Mouse (Mus musculus) layer of hippocampus, postnatal 14 days (tissue): ENCODE results near the gene Veph1. TPM values are rescaled to one million over a fixed set of nuclear protein-coding genes. Genes with fewer than 3 reads are reported as not detected.

Source experiments
- DNase-seq, 2 experiments: peaks; one replicate each; pipeline ENCODE4 v3.0.0; 2021 to 2022; ENCODE audit warnings: low spot score in 2 of 2, mixed read lengths in 1 of 2
- long read RNA-seq, 2 experiments: library from polyadenylated mRNA; stranded (forward); transcript quantifications; one replicate each; pipeline ENCODE4 v2.0.0; 2021
- total RNA-seq, 2 experiments: library from RNA; stranded (reverse); gene quantifications; 2 replicates each; pipeline ENCODE4 v1.2.3; 2021

Veph1 gene
- 1 to 10 TPM in 1 of 2 experiments, under 1 TPM in 1; 0.97 to 1.1 TPM for total RNA-seq
- long read RNA-seq, experiment 1 = 0 reads
- long read RNA-seq, experiment 2, partial matches to known transcripts = 0 of 3 reads
- long read RNA-seq, experiment 2, other reads (novel, unspliced or antisense) = 2 of 3 reads

DNA sequence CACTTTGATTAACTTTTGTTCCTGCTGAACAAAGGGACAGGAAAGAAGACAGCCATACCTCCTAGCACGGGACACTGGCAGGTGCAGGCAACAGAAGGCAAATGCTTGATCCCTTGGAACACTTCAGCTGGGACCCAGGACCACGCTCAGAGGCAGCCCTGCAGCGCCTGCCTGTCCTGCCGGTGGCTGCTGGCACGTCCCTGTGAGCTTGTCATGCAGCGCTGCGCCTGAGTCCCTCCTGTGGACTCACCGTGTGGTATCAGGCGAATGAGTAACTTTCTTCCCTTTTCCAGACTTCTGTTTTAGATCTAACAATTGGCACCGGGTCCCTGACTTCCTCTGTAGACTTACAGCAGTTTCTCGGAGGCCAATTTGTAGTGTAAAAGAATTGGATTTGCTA lies at the start of gene Veph1:
Gene Veph1 (minus strand): TSS at position 293 of the 400 bp plus-strand sequence.
- no peak for DNase-seq

GRCm38 (mm10) chr3:66340742-66341141 lies 44.1 kb upstream of the Veph1 start:
- DNase-seq = no peak

DNA sequence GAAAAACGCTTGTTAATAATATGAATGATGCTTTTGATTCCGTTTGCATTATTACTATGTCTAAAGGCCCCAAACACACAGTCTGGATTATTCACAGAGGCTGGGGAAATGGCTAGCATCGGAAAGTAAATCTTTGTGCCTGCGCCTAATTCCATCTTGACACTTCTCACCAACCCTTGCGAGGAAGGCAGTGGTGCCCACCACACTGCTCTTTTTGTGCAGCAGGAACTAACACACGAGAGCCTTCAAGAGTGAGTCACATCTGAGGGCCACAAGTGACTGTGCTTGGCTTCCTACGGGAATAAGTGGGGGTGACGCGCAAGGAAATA lies 35.7 kb upstream of the Veph1 start:
- no peak for DNase-seq

- DNase-seq = peak; percentile 50 to 82
Observed at GRCm38 (mm10) chr3:66331592-66332400, 35.2 kb upstream of the Veph1 start.

DNA sequence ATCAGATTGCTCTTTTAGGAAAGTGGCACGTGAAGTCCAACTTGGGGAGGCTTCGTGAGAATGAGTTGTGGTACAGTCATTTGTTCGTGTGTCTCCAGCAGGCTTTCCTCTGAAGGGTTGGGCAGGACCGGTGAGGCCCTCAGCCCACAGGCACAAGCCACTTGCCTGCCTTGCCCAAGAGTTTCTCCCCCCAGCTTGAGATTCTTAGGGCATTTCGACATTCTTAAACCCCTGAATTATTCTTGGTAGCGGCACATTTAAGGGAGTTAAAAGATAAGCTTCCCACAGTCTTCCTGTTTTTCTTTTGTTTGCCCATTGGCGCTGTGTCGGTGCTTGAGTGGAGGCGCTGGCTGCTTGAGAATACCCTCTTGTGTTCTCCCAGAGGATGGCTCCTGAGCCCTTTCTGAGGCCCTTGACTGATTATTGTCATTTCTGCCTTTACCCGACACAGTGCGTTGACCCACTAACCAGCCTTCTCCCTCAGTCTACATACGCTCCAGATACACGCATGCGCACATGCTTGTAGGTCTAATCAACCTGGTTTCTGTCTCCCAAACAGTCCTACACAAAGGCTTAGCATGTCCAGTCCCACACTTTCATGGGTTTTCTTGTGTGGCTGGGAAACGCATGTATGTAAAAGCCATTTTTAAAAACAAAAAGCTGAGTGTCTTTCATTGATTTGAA lies 34.4 kb upstream of the Veph1 start:
- DNase-seq = no peak

DNA sequence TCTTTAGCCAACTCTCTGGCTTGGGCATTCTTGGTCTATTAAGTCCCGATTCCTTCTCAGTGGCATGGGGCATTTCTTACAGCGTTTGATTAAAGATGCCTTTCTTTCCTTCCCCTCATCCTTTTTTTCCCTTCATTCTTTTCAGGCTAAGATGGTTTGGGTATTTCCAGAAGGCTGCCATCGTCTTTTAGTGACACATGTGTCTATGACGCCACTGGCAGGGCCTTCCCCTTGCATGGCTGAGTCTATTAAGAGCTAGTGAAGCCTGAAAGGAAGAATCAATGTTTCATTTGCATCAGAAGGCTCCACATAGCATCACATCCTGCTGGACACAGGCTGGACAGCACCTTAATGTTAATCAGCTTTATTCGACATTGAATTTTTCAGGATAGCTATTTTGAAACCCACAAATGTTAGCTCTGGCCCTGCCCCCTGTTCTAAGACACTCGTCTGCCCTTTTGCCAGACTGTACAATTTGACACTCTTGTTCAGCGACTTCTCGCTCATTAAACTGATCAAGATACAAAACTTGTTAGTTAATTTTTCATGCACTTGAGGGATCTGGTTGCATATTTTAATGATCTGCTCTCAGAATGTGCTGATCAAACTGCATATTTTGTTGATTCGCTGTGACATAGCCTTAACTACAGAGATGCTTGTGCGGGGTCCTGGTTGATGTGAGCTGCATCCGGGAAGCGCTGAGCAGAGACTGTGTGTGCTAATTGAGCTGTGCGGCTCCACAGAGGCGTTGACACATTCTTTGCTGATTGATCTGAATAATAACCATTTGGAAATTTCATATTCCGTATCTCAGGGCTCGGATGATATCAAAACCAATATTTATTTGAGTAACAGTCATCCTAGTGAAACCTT lies 29.6 kb upstream of the Veph1 start:
- DNase-seq = peak; percentile 22 to 31

DNA sequence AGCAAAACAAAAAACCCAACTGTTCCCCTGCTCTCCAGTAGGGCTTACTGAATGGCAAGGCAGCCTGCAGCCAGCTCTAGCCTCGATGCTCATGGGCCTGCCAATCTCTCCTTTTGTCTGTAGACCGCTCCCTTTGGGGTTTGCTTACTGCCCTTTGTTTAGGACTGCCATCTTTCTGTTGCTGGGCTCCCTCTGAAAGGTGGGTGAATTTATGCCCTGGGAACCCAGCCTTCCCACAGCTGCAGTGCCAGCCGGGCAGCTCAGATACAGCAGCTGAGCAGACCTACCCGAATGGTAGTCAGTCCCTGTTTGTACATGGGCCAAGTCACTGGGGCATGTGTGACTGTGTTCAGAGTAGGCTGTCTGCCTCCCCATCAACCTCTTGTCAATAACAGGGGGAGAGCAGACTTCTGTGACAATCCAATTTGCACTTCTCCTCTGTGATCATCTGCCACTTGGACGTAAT lies 28.9 kb upstream of the Veph1 start:
- DNase-seq = peak; percentile 64 to 70

- DNase-seq = no peak
Observed at GRCm38 (mm10) chr3:66314793-66315715, 18.4 kb upstream of the Veph1 start.

- DNase-seq = no peak
Observed at GRCm38 (mm10) chr3:66310586-66310985, 13.9 kb upstream of the Veph1 start.

DNA sequence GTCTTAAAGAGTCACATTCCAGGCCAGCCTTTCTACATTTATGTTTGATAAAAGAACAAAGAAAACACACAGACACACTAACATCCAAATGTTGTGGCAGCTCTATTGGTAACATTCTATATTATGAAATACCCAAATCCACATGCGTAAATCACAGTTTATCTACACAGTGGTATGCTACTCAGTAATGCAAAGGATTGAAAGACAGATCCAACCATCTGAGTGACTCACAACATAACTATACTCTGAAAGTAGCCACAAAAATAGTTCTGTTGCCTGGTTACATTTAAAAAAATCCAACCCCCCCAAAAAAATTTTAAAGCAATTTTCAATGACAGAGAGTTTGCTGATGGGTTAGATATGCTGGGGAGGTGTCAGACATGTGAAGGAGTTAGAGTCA lies 12.9 kb upstream of the Veph1 start:
- DNase-seq = no peak

DNA sequence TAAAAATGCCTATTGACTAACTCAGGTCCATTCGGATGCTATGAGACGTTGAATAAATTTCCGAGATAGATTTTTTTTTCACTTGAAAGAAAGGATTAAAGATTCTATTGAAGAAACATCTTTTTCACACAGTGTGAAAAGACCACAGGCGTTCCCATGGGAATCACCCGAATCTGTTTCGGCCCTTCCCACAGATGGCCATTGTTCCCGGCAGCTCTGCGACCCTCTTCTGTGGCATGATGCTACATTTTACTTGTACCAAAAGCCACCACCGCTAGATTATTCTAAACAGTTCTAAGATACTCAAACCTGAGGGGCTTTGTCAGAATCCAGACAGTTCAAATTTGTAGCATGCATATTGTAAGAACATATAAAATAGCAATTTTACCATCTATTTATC lies 1.4 kb downstream of the Veph1 start:
- DNase-seq = no peak

DNA sequence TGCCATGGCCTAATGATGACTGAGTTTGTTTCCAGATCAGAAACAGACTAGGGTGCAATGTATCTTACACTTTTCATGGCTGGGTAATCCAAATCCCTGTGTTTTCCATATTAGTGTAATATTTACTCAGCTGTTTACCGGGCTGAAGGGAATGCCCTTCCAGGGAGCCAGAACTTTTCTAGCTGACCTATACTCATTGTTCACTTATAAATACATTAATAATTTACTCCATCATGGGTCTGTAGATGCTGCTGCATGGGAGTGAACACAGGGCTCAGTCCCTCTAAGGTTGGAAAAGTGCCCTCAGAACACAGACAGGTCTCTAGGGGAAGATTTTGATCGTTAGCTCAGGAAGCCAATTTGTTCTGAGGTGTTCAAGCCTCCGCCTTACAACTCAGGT lies 1.9 kb downstream of the Veph1 start:
- no peak for DNase-seq

GRCm38 (mm10) chr3:66292356-66292946 lies 4.2 kb downstream of the Veph1 start:
- no peak for DNase-seq

DNA sequence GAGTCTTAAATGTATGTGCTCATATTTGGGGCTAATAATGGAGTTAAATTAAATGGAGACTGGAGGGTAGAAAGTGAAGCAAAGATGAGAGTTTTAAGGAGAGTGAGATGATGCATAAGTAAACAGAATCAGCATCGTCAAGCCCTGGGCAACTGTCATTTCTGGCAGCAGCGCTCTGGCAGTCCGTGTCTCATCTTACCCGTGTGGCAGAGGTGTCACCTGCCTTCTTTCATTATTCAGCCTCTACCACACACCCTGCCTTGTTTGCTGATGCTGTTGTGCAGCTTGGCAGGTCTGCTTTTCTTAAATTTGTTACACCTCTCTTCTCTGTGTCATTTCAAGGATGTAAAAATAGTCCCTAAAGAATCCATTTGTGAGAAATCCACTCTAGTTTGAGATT lies 33.4 kb downstream of the Veph1 start:
- no peak for DNase-seq

DNA sequence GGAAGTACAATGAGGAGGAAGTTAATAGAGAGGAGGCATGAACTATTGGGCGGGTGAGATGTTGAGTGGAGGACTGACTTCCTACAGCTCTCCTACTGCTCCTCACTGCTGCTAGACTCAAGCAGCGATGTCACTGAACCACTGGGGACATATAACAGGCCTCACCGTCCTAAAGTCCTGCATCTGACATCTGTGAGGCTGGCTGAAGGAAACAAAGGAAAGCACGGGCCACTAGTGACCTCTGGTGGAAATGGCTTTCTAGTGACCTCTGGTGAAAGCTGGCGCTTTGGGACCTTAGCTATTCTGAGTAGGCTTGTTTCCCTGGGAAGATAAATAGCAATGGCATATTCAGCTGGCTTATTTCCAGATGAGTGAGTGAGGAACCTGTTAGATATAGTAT lies 34.3 kb downstream of the Veph1 start:
- DNase-seq = no peak

GRCm38 (mm10) chr3:66254504-66255105 lies 42.0 kb downstream of the Veph1 start:
- no peak for DNase-seq

DNA sequence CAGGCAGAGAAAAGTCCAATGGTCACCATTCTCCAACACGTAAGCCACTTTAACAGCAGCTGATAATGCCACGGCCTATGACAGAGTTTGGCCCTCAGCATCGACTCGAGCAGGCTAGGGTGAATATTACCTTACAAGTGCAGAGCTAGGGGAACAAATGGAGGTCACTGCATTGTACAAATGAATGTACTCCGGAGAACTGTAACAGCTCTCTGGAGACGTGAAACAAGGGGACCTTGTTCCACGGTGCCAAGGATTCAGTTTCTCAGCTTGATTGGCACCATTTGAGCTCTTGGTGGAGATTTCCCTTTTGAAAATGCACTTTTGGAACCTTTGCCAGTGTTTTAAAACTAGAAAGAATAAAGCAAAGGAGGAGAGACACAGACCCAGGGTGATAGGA lies 44.8 kb downstream of the Veph1 start:
- no peak for DNase-seq

GRCm38 (mm10) chr3:66240476-66240875 lies 56.2 kb downstream of the Veph1 start:
- DNase-seq = no peak

GRCm38 (mm10) chr3:66236234-66236871 lies 60.3 kb downstream of the Veph1 start:
- DNase-seq = peak in 1 of 2 experiments; percentile 29
